Mouse (Mus musculus) urinary bladder, adult 2 months (tissue): ENCODE measurements around the gene Sec63. TPM values are rescaled to one million over a fixed set of nuclear protein-coding genes. Genes with fewer than 3 reads are reported as not detected.

Experiments
- DNase-seq: peaks from one replicate; pipeline ENCODE4 v3.0.0; 2022; ENCODE audit warnings: low spot score
- polyA plus RNA-seq: library from polyadenylated mRNA; depleted of rRNA; stranded (reverse); fragments of >200 nt; gene quantifications from 2 replicates; pipeline ENCODE4 v1.2.3, GENCODE M21; 2012; rRNA removed

Gene Sec63
- polyA plus RNA-seq, 1 experiment = 50.6 TPM

GRCm38 (mm10) chr10:42862806-42863205 is 101.5 kb downstream of the Sec63 start:
- no peak for DNase-seq

- no peak for DNase-seq
Measured at GRCm38 (mm10) chr10:42863621-42864391, 102.5 kb downstream of the Sec63 start.

GRCm38 (mm10) chr10:42864696-42865095 is 103.4 kb downstream of the Sec63 start:
- DNase-seq = no peak

GRCm38 (mm10) chr10:42868416-42868815 is 107.1 kb downstream of the Sec63 start:
- DNase-seq = no peak

- DNase-seq = no peak
Measured at GRCm38 (mm10) chr10:42869467-42869866, 108.2 kb downstream of the Sec63 start.

- DNase-seq = no peak
Measured at GRCm38 (mm10) chr10:42872269-42873010, 111.1 kb downstream of the Sec63 start.

GRCm38 (mm10) chr10:42873077-42873595 is 111.8 kb downstream of the Sec63 start:
- DNase-seq = no peak

- no peak for DNase-seq
Measured at GRCm38 (mm10) chr10:42876172-42876571, 114.9 kb downstream of the Sec63 start.

GRCm38 (mm10) chr10:42879269-42879681 is 118.0 kb downstream of the Sec63 start:
- no peak for DNase-seq

- no peak for DNase-seq
Measured at GRCm38 (mm10) chr10:42879682-42880081, 118.4 kb downstream of the Sec63 start.

Other genes with a start within 250 kb of the Sec63 start
- not detected in 2 replicates for gene Nr2e1, start 177.9 kb upstream of the Sec63 start, polyA plus RNA-seq
- gene Ostm1, start 177.7 kb upstream of the Sec63 start, polyA plus RNA-seq = 30.1 and 33.5 TPM in 2 replicates
- gene Scml4, start 98.9 kb downstream of the Sec63 start, polyA plus RNA-seq = 0.73 and 1.1 TPM in 2 replicates